Mouse (Mus musculus) right cerebral cortex, adult 18-20 months (tissue): ENCODE results near the gene Lingo3.
A peak's percentile ranks its signal among the peaks of the same experiment; 100 is the strongest.

ENCODE experiments used
- DNase-seq: peaks from one replicate; pipeline ENCODE4 v3.0.0; 2022; ENCODE audit warnings: mixed read lengths

The Lingo3 gene

DNA sequence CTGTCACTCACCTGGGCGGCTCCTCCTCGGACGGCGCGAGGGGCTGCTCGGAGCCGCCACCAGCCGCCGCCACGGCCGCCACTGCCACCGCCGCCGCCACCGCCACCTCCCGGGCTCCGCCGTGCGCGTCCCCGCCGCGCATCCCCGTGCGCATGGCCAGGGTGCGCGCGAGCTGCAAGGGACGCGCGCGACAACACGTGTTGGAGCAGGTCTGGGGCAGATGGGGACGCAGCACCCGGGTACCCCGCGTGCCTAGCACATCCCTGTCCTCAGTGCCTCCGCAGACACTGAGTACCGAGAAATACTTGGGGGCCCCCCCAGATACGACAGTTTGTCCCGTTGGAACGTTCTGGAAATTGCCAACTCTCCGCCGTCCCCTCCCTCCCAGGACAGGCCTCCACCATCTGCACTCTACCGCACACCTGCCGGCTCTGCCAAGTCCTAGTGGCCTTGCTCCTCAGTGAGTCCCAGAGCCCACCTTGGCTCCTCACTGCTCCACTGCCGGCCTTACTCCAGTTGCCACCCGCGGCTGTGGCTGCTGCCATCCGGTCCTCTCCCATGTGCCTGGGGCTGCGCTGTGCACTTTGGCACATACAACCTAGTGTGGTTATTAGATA is at the start of gene Lingo3:
TSS of gene Lingo3 (minus strand) at position 109 of the 617 bp plus-strand sequence.
- DNase-seq: peak; percentile 69

GRCm38 (mm10) chr10:80887181-80887580 is 43.3 kb upstream of the Lingo3 start:
- DNase-seq: no peak

- DNase-seq: peak; percentile 33
These were observed 37.5 kb upstream of the Lingo3 start for GRCm38 (mm10) chr10:80881301-80881700.

- DNase-seq: no peak
These were observed 37.1 kb upstream of the Lingo3 start for GRCm38 (mm10) chr10:80880901-80881300.

DNA sequence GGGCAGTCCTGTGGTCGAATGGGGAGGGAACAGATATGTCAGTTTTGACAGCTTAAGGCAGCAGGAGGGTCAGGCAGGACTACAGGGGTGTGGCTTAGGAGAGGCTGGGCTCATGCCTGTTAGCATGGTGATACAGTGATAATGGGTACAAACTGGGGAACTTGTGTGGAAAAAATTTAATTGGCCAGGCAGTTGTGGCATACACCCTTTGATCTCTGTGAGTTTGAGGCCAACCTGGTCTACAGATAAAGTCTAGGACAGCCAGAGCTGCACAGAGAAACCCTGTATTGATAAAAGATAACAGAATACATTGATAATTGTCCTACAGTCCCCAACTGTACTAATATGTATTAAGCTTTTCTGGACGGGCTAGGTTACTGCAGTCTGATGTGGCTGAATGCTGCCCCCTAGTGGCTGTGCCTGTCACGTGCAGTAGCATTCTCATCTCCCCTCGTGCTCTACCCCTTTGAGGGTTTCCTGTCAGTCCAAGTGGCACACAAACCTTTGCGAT is 36.3 kb upstream of the Lingo3 start:
- DNase-seq: peak; percentile 56

DNA sequence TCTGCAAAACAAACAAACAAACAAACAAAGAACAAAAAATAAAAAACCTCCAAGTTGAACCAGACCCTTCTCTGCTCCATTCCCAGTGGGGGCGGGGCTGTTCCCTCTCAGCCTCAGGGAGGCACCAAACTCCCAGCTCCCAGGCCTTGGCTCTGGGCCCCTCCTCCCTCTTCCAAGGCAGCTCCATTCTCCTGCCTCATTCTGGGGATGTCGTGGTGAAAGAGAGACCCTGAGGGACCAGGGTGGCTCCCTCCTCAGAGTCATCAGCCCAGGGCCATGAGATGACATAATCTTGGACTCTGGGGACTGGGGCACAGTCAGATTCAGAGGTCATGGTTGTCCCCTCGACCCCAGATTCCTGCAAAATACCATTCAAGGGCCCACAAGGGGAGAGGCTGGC is 32.8 kb upstream of the Lingo3 start:
- no peak for DNase-seq

DNA sequence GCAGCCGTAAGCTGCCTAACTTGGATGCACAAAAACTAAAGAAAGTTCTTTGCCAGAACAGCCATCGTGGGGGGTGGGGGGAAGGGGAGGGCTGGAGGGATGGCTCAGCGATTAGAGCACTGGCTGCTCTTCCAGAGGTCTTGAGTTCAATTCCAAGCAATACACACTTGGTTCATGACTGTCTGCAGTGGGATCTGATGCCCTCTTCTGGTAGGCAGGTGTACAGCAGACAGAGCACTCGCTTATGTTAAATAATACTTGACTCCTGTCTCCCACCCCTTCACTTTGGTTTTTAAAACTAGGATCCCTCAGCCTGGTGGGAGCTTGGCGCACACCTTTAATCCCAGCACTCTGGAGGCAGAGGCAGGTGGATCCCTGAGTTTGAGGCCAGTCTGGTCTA is 32.2 kb upstream of the Lingo3 start:
- DNase-seq: peak; percentile 33

GRCm38 (mm10) chr10:80874035-80874434 is 30.2 kb upstream of the Lingo3 start:
- no peak for DNase-seq

- no peak for DNase-seq
These were observed 27.7 kb upstream of the Lingo3 start, which contains the start of gene Tmprss9 for GRCm38 (mm10) chr10:80871581-80871980. Gene Tmprss9 (plus strand): TSS chr10:80871848.

GRCm38 (mm10) chr10:80870993-80871392 is 27.2 kb upstream of the Lingo3 start:
- DNase-seq: no peak

DNA sequence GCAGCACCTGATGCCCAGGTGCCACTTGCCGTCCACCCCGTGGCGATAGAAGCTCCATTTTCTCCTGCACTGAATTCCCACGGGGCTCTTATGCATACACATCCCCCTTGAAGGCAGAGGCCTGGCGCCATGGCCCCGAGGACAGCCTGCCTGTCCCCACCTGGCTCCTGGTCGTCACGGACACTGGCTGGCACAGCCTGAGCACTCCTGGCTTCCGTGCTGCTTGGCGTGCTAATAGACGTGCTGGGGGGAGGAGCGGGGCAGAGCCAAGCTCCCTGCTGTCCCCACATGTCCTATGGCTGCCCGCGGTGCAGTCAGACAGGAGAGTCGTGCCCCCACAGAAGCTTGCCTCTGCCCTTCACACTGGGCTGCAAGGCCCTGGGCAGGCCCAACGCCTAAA is 20.6 kb upstream of the Lingo3 start:
- DNase-seq: no peak

DNA sequence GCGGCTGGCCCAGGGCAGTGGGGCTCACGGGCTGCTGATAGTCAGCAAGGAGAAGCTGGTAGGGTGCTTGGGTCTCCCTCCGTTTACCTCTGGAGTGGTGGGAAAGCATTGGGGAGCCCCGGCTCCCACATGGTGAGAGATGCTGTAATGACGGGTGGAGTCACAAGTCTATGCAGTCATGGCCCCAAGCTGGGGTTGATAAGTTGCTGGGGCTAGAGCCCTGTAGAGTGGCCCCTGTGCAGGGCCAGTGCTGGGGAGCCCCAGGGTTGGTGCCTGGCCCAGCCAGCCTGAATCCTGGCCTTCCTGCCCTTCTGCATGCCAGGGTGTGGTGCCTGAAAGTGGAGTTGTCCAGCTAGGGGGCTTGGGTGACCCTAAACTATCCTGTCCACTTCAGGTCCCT is 18.5 kb upstream of the Lingo3 start:
- DNase-seq: no peak

DNA sequence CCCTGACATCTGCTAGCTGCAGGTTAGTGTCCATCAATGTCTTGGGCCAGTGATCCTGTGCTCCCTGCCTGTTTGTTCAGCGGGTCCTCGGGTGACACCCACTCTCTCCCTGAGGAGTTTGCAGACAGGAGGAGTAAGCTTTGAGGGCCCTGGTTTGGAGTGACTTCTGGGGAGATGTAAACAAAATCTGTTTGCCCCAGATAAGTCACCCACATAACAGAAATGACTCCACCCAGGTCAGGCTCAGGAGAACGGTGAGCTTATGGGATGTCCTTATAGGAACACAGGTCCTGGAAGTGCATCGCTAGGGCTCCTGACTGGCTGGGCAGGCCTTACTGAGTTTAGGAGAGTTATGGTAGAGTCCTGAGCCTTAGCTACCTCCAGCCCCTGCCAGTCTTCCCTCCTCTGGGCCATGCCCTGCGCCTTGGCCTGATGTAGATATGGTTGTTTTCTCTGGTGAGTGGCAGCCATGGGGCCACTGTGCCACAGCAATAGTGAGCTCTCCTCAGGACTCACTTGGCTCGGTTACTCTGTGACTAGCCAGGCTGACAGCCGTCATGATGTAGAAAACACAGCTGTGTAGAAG is 14.6 kb upstream of the Lingo3 start:
- DNase-seq: no peak

DNA sequence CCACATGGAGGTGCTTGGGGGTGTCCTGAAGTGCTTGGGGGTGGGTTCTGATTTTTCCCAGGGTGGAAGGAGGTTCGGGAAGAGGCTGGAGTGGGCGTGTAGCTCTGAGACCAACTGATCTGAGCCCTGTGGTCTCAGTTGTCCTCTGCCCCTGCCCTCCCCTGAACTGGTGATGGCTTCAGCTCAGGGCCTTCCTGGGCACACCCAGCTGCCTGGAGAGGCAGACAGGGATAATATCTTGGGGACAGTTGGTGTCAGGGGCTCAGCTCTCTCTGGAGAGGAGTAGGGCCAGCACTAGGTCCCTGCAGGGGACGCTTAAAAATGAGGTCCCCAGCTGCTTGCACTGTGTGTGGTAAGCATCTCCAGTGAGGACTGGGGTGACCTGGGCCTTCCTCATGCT is 14.0 kb upstream of the Lingo3 start:
- no peak for DNase-seq

DNA sequence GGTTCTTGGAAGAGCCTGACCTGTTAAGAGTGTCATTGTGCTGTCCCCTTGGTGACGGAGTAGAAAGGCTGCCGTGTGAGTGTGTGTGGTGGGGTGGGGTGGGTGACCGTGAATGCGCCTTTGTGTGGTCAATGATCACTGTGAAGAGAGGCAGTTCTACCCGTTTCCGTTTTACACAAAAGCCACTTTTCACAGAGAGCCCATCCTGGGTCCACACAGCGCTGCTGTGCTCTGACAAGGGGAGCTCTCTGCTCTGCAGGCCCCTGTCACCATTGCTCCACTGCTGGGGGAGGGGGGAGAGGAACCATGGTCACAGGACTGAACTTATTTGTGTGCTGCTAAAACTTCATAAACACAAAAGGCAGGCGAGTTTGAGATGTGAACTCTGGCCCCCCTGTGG is 13.5 kb upstream of the Lingo3 start:
- DNase-seq: peak; percentile 48

DNA sequence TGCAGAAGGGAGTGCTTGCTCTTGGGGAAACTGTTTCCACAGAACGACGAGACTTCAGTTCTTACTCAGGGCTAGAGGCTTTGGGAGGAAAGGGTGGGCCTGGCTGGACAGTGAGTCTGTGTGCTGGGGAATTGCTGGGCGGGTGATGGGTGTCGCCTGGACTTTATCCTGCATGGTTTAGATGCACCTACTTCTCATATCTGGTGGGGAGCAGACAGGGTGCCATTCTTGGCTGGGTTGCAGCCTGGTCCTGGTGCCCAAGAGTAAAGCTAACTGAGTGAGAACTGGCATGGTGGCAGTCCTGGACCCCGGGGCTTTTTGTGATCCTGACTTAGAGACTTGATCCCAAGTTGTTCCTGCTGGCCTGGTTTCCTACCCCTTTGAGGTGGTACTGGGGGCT is 13.1 kb upstream of the Lingo3 start:
- no peak for DNase-seq

GRCm38 (mm10) chr10:80856267-80856666 is 12.4 kb upstream of the Lingo3 start:
- DNase-seq: no peak

GRCm38 (mm10) chr10:80855749-80856073 is 11.9 kb upstream of the Lingo3 start:
- DNase-seq: no peak

GRCm38 (mm10) chr10:80854913-80855748 is 11.3 kb upstream of the Lingo3 start, which contains the start of the genes Lsm7 and Sppl2b:
Gene Lsm7 (minus strand): TSS chr10:80855209.
Gene Sppl2b (plus strand): TSS chr10:80855275.
- DNase-seq: peak; percentile 96

GRCm38 (mm10) chr10:80848571-80848970 is 4.7 kb upstream of the Lingo3 start:
- no peak for DNase-seq

DNA sequence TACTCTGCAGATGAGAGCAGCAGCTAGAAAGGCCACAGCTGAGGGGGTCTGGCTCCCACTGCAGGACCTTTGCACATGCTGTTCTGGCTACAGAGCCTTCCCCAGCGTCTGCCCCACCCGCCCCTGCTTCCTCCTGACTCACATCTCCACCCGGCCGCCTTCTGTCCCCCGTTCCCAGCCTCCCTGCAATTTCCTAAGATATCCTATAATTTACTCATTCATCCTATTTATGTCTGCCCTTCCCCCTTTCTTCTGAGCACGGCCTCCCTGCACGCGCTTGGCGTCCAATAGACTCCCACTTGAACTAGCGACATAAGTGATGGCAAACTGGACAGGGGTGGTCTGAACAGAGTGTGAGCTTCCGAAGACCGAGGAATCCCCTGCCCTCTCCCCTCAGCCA is 1.9 kb upstream of the Lingo3 start:
- DNase-seq: peak; percentile 79

DNA sequence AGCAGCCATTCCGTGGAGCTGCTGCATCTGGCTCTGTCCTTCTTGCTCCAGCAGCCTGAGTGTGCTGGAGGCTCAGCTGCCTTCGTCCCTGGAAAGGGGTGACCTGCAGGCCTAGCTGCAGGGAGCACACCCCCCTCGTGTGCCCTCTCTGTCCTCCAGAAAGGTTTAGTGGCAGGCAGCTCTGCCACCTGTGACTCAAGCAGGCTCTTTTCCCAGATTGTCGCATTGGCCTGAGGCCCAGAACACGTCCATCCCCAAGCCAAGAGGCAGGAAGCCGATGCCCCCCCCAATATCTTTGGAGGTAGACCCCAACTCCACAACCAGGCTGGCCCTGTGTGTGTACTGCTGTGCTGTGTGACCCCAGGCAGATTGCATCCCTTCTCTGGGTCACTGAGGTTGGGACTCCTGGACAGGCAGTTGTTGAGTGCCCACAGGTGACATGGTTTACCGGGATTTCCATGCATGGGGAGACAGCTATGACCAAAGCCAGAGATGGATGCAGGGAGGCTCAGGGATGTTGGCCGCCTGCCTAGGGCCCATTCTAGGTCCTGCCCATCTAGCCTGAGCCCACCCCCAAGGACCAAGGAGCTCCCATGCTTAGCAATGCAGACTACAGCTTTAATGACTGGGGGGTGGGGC is 1.3 kb upstream of the Lingo3 start:
- DNase-seq: no peak
